Mouse (Mus musculus): ENCODE measurements at regions not wholly inside any gene's neighbourhood (a gene's known extent, or its start where the extent isn't known, plus 50 kb on each side); places are given as distances from the start of the nearest gene placed in this dataset.

DNA sequence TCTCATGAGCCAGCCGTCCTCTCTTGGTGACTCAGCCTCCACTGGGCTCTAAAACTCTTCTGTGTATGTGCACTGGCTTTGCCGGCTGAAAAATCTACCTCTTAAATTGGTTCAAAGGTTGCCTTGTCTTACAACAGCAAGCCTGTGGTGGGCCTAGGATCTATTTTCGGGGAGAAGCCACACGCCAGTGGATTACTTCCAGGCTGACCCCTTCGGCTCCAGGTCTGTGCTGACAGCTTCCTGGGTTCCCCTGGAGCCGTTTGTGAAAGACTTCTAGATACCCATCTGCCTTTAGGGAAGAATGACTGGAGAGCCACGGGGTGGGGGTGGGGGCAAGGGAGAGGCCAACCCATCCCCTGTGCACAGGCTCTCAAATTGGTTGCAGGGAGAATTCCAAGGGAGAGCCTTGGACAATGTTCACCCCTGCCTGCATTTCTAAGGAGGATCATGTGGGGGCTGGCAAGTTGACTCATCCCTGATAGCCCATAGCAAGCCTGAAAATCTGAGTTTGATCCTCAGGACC, 90.3 kb downstream of the Smim20 start:
- TF ChIP-seq CTCF (IDR thresholded peaks at IDR 0.05; ENCODE audit: low read depth, low read length), result no peak
- no peak for TF ChIP-seq GATA1 (IDR thresholded peaks at IDR 0.05; ENCODE audit: borderline replicate concordance, low read length)
- no peak for TF ChIP-seq POLR2AphosphoS5 (IDR thresholded peaks at IDR 0.05; ENCODE audit: insufficient replicate concordance, low read depth, low read length)
- TF ChIP-seq TAL1 (conservative IDR thresholded peaks at IDR 0.05; ENCODE audit: low read depth, low read length), result no peak
- TF ChIP-seq GATA2 (IDR thresholded peaks at IDR 0.05; ENCODE audit: borderline replicate concordance, low read depth, low read length), result no peak

Data from G1E (cell line).